Mouse (Mus musculus): ENCODE measurements around the gene Myh15.
"Not testable (repeated sequence)": the region's sequence is repeated elsewhere in the genome, so short reads cannot be mapped to it uniquely, and the experiment has no call there.

Gene Myh15

DNA sequence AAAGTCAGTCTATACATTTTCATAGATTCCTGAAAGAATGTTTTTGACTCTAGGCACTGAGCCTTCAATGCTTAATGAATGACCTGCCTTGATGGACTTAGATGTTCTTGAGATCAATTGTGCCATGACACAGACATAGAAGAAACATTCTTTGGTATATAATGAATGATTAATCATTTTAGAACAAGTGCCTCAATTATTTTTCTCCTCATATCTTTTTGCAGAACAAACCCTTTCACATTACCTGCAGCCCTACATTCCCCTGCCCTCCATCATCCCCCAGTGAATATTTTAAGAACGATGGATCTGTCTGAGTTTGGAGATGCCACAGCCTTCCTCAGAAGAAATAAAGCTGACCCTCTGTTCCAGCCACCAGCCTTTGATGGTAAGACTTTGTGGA is at the start of gene Myh15:
Gene Myh15 (plus strand): TSS at position 301 of the 400 bp plus-strand sequence.
- no peak for DNase-seq (ENCODE audit: extremely low spot score, low read depth, low spot score)

- no peak for DNase-seq (ENCODE audit: extremely low spot score, low read depth, low spot score)
Observed at GRCm38 (mm10) chr16:49016620-49017332, 40.5 kb upstream of the Myh15 start.

DNA sequence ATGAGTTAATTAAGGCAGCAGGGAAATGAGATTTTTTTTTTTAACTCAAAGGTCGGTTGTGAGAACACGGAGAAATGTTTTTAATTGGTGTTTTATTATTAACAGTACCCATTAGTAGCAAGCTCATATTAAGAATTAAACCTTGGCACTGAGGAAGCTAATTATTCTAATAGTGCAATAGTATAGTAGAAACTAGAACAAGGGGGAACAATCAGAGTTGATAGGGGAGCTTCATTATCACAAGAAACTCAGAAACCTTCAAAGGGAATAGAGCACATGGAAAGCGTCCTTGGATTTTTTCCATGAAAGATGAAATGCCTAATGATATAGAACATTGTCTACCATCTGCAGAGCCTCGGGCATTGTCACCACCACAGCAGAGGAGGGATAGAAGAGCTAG is 21.4 kb upstream of the Myh15 start:
- no peak for DNase-seq (ENCODE audit: extremely low spot score, low read depth, low spot score)

- DNase-seq (ENCODE audit: extremely low spot score, low read depth, low spot score) = no peak
Observed at GRCm38 (mm10) chr16:49037771-49038170, 19.5 kb upstream of the Myh15 start.

- no peak for DNase-seq (ENCODE audit: extremely low spot score, low read depth, low spot score)
Observed at GRCm38 (mm10) chr16:49040554-49041221, 16.6 kb upstream of the Myh15 start.

DNA sequence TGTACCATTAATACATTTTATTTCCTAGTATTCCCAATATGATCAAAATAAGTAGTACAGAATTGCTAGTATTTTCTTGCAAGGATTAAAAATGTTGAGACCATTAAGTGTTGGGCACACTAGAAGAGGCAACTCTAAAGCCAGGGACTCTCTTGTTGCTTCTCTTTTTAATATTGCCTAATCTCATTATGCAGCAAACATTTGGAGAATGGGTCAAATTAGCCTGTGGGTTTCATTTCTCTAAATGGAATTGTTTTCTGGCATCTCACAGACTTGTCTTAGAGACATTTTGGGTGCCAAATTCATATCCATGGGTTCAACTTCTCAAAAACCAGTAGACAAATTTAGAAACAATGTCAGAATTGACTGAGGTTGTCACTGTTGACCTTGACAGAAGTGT is 8.1 kb upstream of the Myh15 start:
- DNase-seq (ENCODE audit: extremely low spot score, low read depth, low spot score) = no peak

- no peak for DNase-seq (ENCODE audit: extremely low spot score, low read depth, low spot score)
Observed at GRCm38 (mm10) chr16:49069256-49069963, 12.1 kb downstream of the Myh15 start.

GRCm38 (mm10) chr16:49071316-49071715 is 14.0 kb downstream of the Myh15 start:
- DNase-seq (ENCODE audit: extremely low spot score, low read depth, low spot score) = no peak

- DNase-seq (ENCODE audit: extremely low spot score, low read depth, low spot score) = no peak
Observed at GRCm38 (mm10) chr16:49128015-49128414, 70.7 kb downstream of the Myh15 start.

GRCm38 (mm10) chr16:49156193-49156592 is 98.9 kb downstream of the Myh15 start:
- DNase-seq (ENCODE audit: extremely low spot score, low read depth, low spot score) = no peak

GRCm38 (mm10) chr16:49164349-49165137 is 107.3 kb downstream of the Myh15 start:
- DNase-seq (ENCODE audit: extremely low spot score, low read depth, low spot score) = peak; percentile 44

DNA sequence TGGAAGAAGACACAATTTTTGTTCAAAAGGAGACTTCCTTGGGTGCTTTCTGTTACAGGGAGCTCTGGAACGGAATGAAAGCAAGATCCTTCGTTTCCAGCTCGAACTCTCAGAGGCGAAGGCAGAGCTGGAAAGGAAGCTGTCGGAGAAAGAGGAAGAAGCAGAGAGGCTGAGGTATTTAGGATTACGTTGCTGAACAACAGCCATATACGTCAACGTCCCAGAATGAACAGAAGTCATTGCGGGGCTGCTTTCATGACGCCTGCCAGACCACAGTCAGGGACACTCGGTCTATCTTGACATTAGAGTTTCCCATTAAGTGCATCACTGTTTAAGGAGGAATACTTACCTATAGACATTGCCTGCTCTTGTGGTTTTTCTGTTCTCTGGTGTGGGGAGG is 108.4 kb downstream of the Myh15 start:
- no peak for DNase-seq (ENCODE audit: extremely low spot score, low read depth, low spot score)

DNA sequence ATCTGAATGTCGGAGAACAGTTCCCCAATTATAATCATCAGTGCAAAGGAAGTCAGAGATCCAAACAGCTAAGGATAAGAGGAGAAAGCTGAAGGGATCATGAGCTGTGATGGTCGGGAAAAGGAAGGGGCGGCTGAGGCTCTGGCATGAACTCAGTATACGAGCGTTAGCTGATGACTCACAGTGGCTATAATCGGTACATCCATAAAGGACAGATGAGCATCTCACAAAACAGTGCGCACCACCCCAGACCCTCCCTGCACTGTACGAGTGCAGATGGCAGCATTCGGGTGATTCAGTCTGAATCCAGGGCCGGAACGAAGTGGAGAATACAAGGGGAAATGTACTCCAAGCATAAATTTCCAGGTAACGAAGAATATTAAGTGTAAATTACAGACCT is 110.0 kb downstream of the Myh15 start:
- DNase-seq (ENCODE audit: extremely low spot score, low read depth, low spot score) = no peak

- no peak for DNase-seq (ENCODE audit: extremely low spot score, low read depth, low spot score)
Observed at GRCm38 (mm10) chr16:49175077-49175476, 117.8 kb downstream of the Myh15 start.

- DNase-seq (ENCODE audit: extremely low spot score, low read depth, low spot score) = no peak
Observed at GRCm38 (mm10) chr16:49175729-49176395, 118.6 kb downstream of the Myh15 start.

GRCm38 (mm10) chr16:49193521-49193920 is 136.2 kb downstream of the Myh15 start:
- DNase-seq (ENCODE audit: extremely low spot score, low read depth, low spot score) = no peak

- DNase-seq (ENCODE audit: extremely low spot score, low read depth, low spot score) = no peak
Observed at GRCm38 (mm10) chr16:49193986-49194385, 136.7 kb downstream of the Myh15 start.

- no peak for DNase-seq (ENCODE audit: extremely low spot score, low read depth, low spot score)
Observed at GRCm38 (mm10) chr16:49196290-49196689, 139.0 kb downstream of the Myh15 start.

- DNase-seq (ENCODE audit: extremely low spot score, low read depth, low spot score) = no peak
Observed at GRCm38 (mm10) chr16:49197951-49198350, 140.7 kb downstream of the Myh15 start.

- DNase-seq (ENCODE audit: extremely low spot score, low read depth, low spot score) = no peak
Observed at GRCm38 (mm10) chr16:49223733-49224132, 166.4 kb downstream of the Myh15 start.

GRCm38 (mm10) chr16:49243517-49243916 is 186.2 kb downstream of the Myh15 start:
- DNase-seq (ENCODE audit: extremely low spot score, low read depth, low spot score) = not testable (repeated sequence)
